Mouse (Mus musculus) C2C12 (cell line): ENCODE data around the gene Gm20219. TPM values are rescaled to one million over a fixed set of nuclear protein-coding genes. Genes with fewer than 3 reads are reported as not detected.

Experiments
- H3K27me3 ChIP-seq: one replicate; pipeline ENCODE4 v1.6.1; 2011; ENCODE audit not compliant: control insufficient read depth, insufficient read depth, insufficient read length
- H3K36me3 ChIP-seq: one replicate; pipeline ENCODE4 v1.6.1; 2011; ENCODE audit not compliant: control insufficient read depth, insufficient read depth
- H3K4me3 ChIP-seq: one replicate; pipeline ENCODE4 v1.5.1; 2011; ENCODE audit warnings: mild to moderate bottlenecking, control low read depth; ENCODE audit not compliant: poor library complexity, insufficient read depth, severe bottlenecking
- H3K79me2 ChIP-seq: one replicate; pipeline ENCODE4 v1.6.1; 2011; ENCODE audit not compliant: control insufficient read depth, insufficient read depth
- H3K79me3 ChIP-seq: one replicate; pipeline ENCODE4 v1.6.1; 2011; ENCODE audit warnings: low read depth, control low read depth
- H3ac ChIP-seq: one replicate; pipeline ENCODE3; 2011; ENCODE audit warnings: low read depth; ENCODE audit not compliant: control insufficient read depth, insufficient read length
- CEBPB ChIP-seq: IDR thresholded peaks from one replicate; pipeline ENCODE4 v1.6.1; 2011; ENCODE audit warnings: low read depth, mild to moderate bottlenecking, control low read depth, moderate library complexity
- CTCF ChIP-seq: IDR thresholded peaks from one replicate; pipeline ENCODE4 v1.5.1; 2011; ENCODE audit not compliant: control insufficient read depth, insufficient read depth, insufficient read length
- FOSL1 ChIP-seq: IDR thresholded peaks from one replicate; pipeline ENCODE4 v1.8.0; 2011; ENCODE audit warnings: mild to moderate bottlenecking, low read length; ENCODE audit not compliant: poor library complexity, insufficient read depth, severe bottlenecking
- MAX ChIP-seq: IDR thresholded peaks from one replicate; pipeline ENCODE4 v1.6.1; 2011; ENCODE audit warnings: mild to moderate bottlenecking, control low read depth
- MYOD1 ChIP-seq: IDR thresholded peaks from one replicate; pipeline ENCODE4 v1.6.1; 2011; ENCODE audit warnings: low read depth; ENCODE audit not compliant: control insufficient read depth, insufficient read length
- MYOG ChIP-seq: IDR thresholded peaks from one replicate; pipeline ENCODE4 v1.6.1; 2011; ENCODE audit not compliant: control insufficient read depth, insufficient read length; ENCODE audit errors: extremely low read depth
- USF1 ChIP-seq: IDR thresholded peaks from one replicate; pipeline ENCODE4 v1.6.1; 2011; ENCODE audit warnings: low read depth, mild to moderate bottlenecking, control low read depth, moderate library complexity
- polyA plus RNA-seq: library from polyadenylated mRNA; unstranded; fragments of >200 nt; fragmentation: generic; extraction: Trizol; gene quantifications from one replicate; pipeline ENCODE4 v1.2.1, GENCODE M21; 2012; ENCODE audit warnings: missing spikeins

Gene Gm20219
- polyA plus RNA-seq, 1 experiment = 0.09 TPM

DNA sequence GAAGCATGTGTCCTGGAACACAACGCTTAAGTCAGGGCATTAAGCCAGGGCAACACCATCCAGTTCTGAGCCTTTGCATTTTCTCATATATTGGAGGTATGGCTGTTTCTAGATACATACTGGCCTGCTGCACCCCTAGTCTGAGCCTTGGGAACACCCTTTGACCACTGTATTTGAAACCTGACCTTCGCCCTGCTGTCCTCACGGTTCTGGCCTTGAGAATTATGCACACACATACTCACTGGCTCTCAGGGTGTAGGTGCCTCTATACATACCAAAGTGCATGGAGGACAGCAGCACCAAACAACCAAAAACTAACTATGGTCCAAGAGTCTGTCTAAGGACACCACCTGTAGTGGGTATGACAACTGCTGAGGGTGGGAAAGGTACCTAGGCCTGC, 18.8 kb upstream of the Gm20219 start:
- Histone ChIP-seq H3K79me3 (peaks cover under 1% of the 10 kb centered on the region), H3K27me3 (no peaks in the 10 kb centered on the region), H3K4me3 (no peak overlapping the region), H3ac (no peak overlapping the region), H3K79me2 (peaks cover 10% of the 10 kb centered on the region), H3K36me3 (peaks cover 86% of the 10 kb centered on the region)
- TF ChIP-seq MYOG = no peak
- TF ChIP-seq FOSL1 = no peak
- no peak for TF ChIP-seq USF1
- TF ChIP-seq CTCF = no peak
- TF ChIP-seq MAX = no peak
- TF ChIP-seq CEBPB = no peak
- no peak for TF ChIP-seq MYOD1

GRCm38 (mm10) chr17:56572154-56572553, 18.0 kb upstream of the Gm20219 start:
- peaks cover 86% of the 10 kb centered on the region for H3K36me3 ChIP-seq
- no peaks in the 10 kb centered on the region for H3K27me3 ChIP-seq
- no peaks in the 10 kb centered on the region for H3K79me3 ChIP-seq
- H3ac ChIP-seq = no peak overlapping the region
- H3K79me2 ChIP-seq = peaks cover 2% of the 10 kb centered on the region
- no peak overlapping the region for H3K4me3 ChIP-seq
- TF ChIP-seq FOSL1 = no peak
- TF ChIP-seq CEBPB = no peak
- no peak for TF ChIP-seq USF1
- TF ChIP-seq CTCF = no peak
- no peak for TF ChIP-seq MYOD1
- TF ChIP-seq MYOG = no peak
- no peak for TF ChIP-seq MAX

DNA sequence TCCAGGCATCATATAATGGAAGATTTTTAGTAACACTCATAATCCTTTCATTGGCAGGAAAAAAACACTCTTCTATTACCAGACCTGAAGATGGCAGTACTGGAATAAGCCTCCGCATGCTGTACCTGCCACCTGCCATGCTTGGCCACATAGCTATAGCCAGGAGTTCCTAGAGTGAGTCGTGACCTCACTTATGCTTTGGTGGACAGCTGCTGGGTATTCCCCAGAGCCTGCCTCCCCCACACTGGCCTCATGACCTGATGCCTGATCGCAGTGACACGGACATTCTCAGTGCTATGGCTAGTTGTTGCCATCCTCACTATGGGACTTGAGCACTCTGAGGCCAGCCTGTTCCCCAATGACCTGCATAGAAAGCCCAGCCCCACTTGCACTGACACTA, 16.1 kb upstream of the Gm20219 start:
- Histone ChIP-seq H3K79me3 (no peaks in the 10 kb centered on the region), H3ac (no peak overlapping the region), H3K79me2 (no peaks in the 10 kb centered on the region), H3K36me3 (peaks cover 93% of the 10 kb centered on the region), H3K4me3 (no peak overlapping the region), H3K27me3 (no peaks in the 10 kb centered on the region)
- TF ChIP-seq MAX (no peak), FOSL1 (no peak), USF1 (no peak), MYOD1 (peak; percentile 4), CEBPB (no peak)

GRCm38 (mm10) chr17:56567370-56567769, 13.2 kb upstream of the Gm20219 start:
- Histone ChIP-seq H3ac (no peak overlapping the region), H3K79me2 (no peaks in the 10 kb centered on the region), H3K4me3 (no peak overlapping the region), H3K36me3 (peaks cover 94% of the 10 kb centered on the region), H3K79me3 (no peaks in the 10 kb centered on the region), H3K27me3 (no peaks in the 10 kb centered on the region)
- no peak for TF ChIP-seq CTCF
- TF ChIP-seq MYOG = no peak
- no peak for TF ChIP-seq MAX
- no peak for TF ChIP-seq CEBPB
- TF ChIP-seq USF1 = no peak
- no peak for TF ChIP-seq FOSL1
- TF ChIP-seq MYOD1 = no peak

GRCm38 (mm10) chr17:56566918-56567317, 12.7 kb upstream of the Gm20219 start:
- Histone ChIP-seq H3K79me3 (no peaks in the 10 kb centered on the region), H3ac (no peak overlapping the region), H3K79me2 (no peaks in the 10 kb centered on the region), H3K36me3 (peaks cover 94% of the 10 kb centered on the region), H3K27me3 (no peaks in the 10 kb centered on the region), H3K4me3 (no peak overlapping the region)
- TF ChIP-seq MYOG = no peak
- TF ChIP-seq CEBPB = no peak
- no peak for TF ChIP-seq CTCF
- no peak for TF ChIP-seq MAX
- no peak for TF ChIP-seq MYOD1
- TF ChIP-seq USF1 = no peak
- no peak for TF ChIP-seq FOSL1

DNA sequence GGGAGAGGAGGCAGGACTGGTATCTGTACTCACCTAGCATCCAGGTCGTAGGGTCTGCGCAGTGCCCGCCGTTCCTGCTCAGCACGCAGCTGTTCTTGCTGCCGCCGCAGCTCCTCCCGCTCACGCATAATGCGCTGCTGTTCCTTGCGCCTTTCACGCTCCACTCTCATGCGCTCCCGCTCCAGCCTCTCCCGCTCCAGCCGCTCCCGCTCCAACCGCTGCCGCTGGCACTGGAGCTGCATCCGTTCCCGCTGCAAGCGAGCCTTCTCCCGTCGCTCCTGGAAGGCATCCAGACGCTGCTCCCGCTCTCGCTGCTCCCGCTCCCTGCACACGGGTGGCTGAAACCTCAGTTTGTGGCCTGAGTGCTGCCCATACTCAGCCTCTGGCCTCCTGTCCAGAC, 12.1 kb upstream of the Gm20219 start:
- no peaks in the 10 kb centered on the region for H3K27me3 ChIP-seq
- no peaks in the 10 kb centered on the region for H3K79me3 ChIP-seq
- no peak for TF ChIP-seq MYOD1
- no peak for TF ChIP-seq MYOG
- no peak for TF ChIP-seq CEBPB
- no peak for TF ChIP-seq CTCF
- no peak for TF ChIP-seq FOSL1
- no peak for TF ChIP-seq USF1
- no peak for TF ChIP-seq MAX

More for the DNA sequence above, 12.1 kb upstream of the Gm20219 start:
- H3K36me3 ChIP-seq = peaks cover 94% of the 10 kb centered on the region
- no peak overlapping the region for H3ac ChIP-seq
- no peak overlapping the region for H3K4me3 ChIP-seq
- H3K79me2 ChIP-seq = no peaks in the 10 kb centered on the region
